Mouse (Mus musculus): ENCODE measurements at regions not wholly inside any gene's neighbourhood (a gene's known extent, or its start where the extent isn't known, plus 50 kb on each side); places are given as distances from the start of the nearest gene placed in this dataset.
A peak's percentile ranks its signal among the peaks of the same experiment; 100 is the strongest.

DNA sequence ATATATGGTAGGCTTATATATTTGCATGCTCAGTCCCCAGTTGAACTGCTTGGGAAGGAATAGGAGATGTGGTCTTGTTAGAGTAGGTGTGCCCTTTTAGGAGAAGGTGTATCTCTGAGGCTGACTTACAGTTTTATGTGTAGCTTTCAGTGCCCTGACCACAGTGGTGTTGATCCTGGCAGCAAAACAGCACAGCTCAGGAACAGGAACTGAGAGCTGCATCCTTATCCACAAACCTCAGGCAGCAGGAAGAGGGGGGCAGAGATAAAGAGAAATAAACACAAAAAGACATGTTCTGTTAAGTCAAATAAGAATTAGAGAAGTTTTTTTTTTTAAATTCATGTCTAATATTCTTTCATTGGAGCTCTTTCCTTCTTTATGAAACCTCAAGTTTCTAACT is 487.4 kb upstream of the Lrrc4c start:
- peak; percentile 39 to 69; a peak in 2 of 4 replicates for ATAC-seq (replicated peaks in 1 of 2; ENCODE audit: insufficient read depth in 1 of 2, low FRiP score in 2 of 2, low TSS enrichment in 1 of 2, low read depth in 1 of 2, poor library complexity in 2 of 2, severe bottlenecking in 2 of 2)

GRCm38 (mm10) chr2:95833505-95833904 is 484.5 kb upstream of the Lrrc4c start:
- no peak for ATAC-seq (replicated peaks in 1 of 2; ENCODE audit: insufficient read depth in 1 of 2, low FRiP score in 2 of 2, low TSS enrichment in 1 of 2, low read depth in 1 of 2, poor library complexity in 2 of 2, severe bottlenecking in 2 of 2)

DNA sequence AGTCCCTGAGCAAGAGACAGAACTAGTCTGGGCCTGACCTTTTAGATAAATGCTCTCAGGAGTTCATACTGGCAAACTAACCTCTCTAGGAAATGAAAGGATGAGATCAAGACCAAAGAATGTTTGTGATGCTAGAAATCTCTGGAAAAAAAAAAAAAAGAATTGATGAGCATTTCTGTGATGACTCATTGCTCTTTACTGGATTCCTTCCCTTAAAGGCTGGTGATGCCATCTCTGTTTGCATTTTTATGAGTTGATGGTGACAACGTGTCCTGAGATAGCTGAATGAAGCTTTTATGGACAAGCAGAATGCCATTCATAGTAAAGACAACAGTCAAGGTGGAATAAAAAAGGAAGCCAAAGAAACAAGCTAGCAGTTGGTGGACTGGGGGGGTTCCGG is 478.4 kb upstream of the Lrrc4c start:
- ATAC-seq (replicated peaks in 1 of 2; ENCODE audit: insufficient read depth in 1 of 2, low FRiP score in 2 of 2, low TSS enrichment in 1 of 2, low read depth in 1 of 2, poor library complexity in 2 of 2, severe bottlenecking in 2 of 2): no peak
